Mouse (Mus musculus) Muller cell, postnatal 12 days (primary cell): ENCODE results near the gene Plxna3.

ENCODE experiments used
- DNase-seq: peaks from one replicate; pipeline ENCODE4 v3.0.0-alpha.2; 2015; ENCODE audit errors: inconsistent ontology term

The Plxna3 gene

DNA sequence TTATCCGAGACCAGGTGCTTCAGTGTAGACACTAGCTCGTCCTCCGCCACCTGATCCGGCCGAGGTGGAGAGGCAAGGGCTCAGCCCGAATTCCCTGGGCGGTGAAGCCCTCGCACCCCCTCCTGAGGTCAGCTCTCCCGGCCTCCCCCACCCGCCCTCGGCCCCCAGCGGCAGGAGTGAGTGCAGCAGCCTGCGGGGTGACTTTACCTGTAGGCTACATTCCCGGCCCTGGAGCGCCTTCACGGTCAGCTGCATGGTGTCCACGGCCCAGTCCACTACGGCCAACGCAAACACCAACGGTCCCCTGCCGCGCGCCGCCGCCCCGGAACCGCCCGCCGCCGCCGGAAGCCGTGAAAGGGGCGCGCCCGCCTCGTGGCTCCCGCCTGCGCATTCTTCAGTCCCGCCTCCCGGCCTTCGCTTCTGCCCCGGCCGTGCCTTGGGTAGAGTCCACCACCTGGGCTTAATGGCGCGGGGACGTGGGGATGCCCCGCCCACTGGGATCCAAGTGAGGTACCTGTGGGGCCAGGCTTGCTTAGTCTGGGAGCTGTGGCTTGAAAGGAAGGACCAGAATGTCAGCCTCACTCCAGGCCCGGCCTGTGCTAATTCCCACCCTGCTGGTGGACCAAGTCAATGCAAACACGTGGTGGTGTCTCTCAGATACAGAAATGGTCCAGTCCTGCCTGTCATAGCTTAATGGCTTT, 39.5 kb downstream of the Plxna3 start:
- DNase-seq = peak; percentile 73

DNA sequence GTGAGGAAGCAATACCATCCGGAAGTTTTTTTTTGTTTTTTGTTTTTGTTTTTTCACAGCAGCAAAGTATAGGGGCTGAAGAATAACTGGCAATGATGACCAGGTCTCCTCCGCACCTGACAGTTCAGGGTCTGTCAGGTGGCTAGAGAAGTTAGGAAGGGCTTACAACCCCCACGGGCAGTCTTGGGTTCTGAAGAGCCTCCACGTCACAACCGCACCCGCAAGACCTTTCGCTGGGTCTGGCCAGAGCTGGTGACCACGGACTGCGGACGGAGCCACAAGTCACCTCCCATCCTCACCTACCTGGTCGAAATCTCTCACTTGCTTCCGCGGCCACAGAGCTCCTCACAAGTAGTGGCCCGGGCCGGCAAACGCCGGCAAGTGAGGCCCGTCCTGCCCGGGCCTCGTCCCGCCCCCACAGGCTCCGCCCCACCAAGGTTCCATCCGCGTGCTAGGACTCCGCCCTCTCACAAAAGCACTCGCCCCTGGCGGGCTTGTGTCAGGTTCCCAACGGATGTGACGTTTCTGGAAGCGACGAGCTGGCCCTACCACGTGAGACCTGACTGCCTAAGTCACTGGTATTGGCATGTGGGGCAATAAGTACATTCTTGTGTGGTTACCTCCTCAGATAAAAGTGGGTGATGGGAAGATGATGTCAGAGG, 44.2 kb downstream of the Plxna3 start, which contains the start of the genes Ubl4a and Slc10a3:
TSS of gene Ubl4a (minus strand) at position 331 of the 662 bp plus-strand sequence.
TSS of gene Slc10a3 (minus strand) at position 462 of the 662 bp plus-strand sequence.
- DNase-seq = peak; percentile 88

DNA sequence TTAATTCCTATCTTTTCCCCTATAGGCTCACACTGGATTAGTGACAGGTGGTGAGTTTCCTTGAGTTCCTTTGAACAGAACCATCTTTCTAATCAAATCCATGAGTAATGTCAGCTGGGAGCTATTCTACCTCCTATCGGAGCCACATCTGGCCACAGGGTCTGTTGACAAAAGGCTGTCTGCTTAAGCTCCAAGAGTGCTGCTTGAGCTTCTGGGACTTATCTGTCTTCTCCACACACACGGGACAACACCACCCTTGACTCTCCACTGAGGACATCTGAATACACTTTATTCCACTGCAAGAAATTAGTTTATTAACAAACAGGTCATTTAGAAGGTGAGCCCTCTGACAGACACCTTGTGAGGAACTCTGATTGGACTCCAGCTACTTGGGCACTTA, 55.6 kb downstream of the Plxna3 start:
- DNase-seq = no peak

DNA sequence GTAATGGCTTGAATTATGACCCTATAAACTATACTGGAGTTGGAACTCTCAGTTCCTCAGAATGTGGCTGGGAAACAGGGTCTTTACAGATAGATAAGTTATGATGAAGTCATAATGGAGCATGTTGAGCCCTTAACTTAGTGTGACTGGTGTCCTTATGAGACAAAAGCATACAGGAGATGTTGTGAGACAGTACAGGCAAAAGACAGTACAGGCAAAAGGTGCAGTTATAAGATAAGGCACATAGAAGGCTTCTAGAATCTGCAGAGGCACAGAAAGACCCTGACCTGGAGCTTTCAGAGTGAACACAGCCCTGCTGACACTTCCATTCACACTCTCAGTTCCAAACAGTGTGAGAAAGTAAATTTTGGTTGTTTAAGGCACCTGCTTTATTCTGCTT, 59.3 kb downstream of the Plxna3 start:
- no peak for DNase-seq

DNA sequence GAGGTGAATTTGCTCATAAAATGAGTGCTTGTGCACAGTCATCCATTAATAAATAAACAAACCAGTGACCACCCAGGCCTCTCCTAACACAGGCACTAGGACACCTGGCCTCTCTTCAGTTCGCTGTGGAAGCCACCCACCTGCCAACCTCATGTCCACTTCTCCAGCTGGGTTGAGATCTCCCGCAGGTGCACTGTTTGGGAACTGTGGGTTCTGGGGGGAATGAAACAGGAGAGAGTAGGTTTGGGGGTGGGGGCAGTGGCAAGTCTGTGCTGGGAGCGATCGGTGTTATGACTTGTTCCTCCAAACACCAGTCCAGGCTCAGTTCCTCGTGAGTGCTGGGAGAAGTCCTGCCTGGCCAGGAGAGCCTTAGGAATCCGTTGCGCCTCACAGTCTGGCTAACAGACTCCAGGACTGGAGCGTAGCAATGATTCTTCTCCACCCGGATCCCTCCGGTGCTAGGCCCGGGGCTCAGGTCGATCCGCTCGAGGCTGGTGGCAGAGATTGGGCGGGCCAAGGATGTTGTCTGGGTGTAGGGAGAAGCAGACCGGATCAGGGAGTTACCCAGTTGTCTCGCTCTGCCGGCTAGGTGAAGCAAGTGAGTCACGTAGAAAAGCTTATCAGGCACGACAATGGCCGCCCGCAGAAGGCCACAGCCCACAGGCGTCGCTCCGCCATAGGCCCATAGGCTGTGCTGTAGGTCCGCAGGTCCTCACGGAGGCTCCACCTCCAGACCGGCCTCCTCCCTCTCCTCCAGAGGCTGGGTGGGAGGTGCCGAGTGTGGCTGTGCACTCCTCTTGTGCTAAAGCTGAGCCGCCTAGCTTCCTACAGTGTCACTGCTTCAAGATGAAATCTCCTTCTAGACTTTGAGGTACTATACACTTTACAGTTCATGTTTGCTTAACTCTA, 63.9 kb downstream of the Plxna3 start, which contains the start of the genes Fam3a and Ikbkg:
TSS of gene Fam3a (minus strand) at position 738 of the 909 bp plus-strand sequence.
TSS of gene Ikbkg (plus strand) at position 756 of the 909 bp plus-strand sequence.
- DNase-seq = peak; percentile 86
